Mouse (Mus musculus) ES-Bruce4 (cell line): Measurements from ENCODE around the gene Cmtm2b. TPM values are rescaled to one million over a fixed set of nuclear protein-coding genes. Genes with fewer than 3 reads are reported as not detected.
"Not testable (repeated sequence)": the region's sequence is repeated elsewhere in the genome, so short reads cannot be mapped to it uniquely, and the experiment has no call there.

Source experiments
- H3K27ac ChIP-seq: 2 replicates; pipeline ENCODE4 v1.5.1; 2012; ENCODE audit warnings: low read length, inconsistent platforms; ENCODE audit not compliant: insufficient read depth
- H3K27me3 ChIP-seq: 2 replicates; pipeline ENCODE4 v1.6.1; 2012; ENCODE audit warnings: mild to moderate bottlenecking, low read length, inconsistent platforms; ENCODE audit not compliant: control insufficient read depth, poor library complexity, insufficient read depth, severe bottlenecking
- H3K36me3 ChIP-seq: 2 replicates; pipeline ENCODE4 v1.6.1; 2012; ENCODE audit warnings: inconsistent platforms, mild to moderate bottlenecking, low read length, moderate library complexity; ENCODE audit not compliant: control insufficient read depth, poor library complexity, insufficient read depth, severe bottlenecking
- H3K4me1 ChIP-seq: one replicate; pipeline ENCODE4 v1.8.1; 2011; ENCODE audit warnings: low read length; ENCODE audit not compliant: control insufficient read depth, insufficient read depth
- H3K4me3 ChIP-seq: 2 replicates; pipeline ENCODE4 v1.5.1; 2011; ENCODE audit warnings: low read depth, mild to moderate bottlenecking, low read length
- H3K9ac ChIP-seq: 2 replicates; pipeline ENCODE4 v1.6.1; 2012; ENCODE audit warnings: low read depth, mild to moderate bottlenecking, inconsistent platforms; ENCODE audit not compliant: poor library complexity, severe bottlenecking
- H3K9me3 ChIP-seq: replicated peaks from 2 replicates; pipeline ENCODE4 v1.6.1; 2012; ENCODE audit warnings: mild to moderate bottlenecking, low read length, inconsistent platforms; ENCODE audit not compliant: control insufficient read depth, poor library complexity, insufficient read depth, severe bottlenecking
- CTCF ChIP-seq: IDR thresholded peaks from one replicate; pipeline ENCODE4 v1.8.1; 2011; ENCODE audit warnings: low read depth, low read length
- EP300 ChIP-seq: IDR thresholded peaks from 2 replicates; pipeline ENCODE4 v1.6.1; 2011; ENCODE audit warnings: low read depth, low read length; ENCODE audit not compliant: insufficient read depth
- POLR2A ChIP-seq: IDR thresholded peaks from one replicate; pipeline ENCODE4 v1.8.1; 2011; ENCODE audit warnings: low read length; ENCODE audit not compliant: insufficient read depth
- polyA plus RNA-seq: library from polyadenylated mRNA; stranded (reverse); fragments of >200 nt; gene quantifications from 2 replicates; pipeline ENCODE4 v1.2.4, GENCODE M21; 2011; ENCODE audit warnings: low read depth; ENCODE audit not compliant: missing spikeins, insufficient read depth, insufficient read length

Cmtm2b gene
- not detected in 2 replicates for polyA plus RNA-seq

GRCm38 (mm10) chr8:104321930-104322329 lies at the start of gene Cmtm2b:
Cmtm2b (plus strand) TSS chr8:104322230.
- not testable (repeated sequence) for H3K4me1 ChIP-seq, H3K4me3 ChIP-seq, H3K9me3 ChIP-seq, H3K27me3 ChIP-seq, H3K9ac ChIP-seq, H3K27ac ChIP-seq, H3K36me3 ChIP-seq

DNA sequence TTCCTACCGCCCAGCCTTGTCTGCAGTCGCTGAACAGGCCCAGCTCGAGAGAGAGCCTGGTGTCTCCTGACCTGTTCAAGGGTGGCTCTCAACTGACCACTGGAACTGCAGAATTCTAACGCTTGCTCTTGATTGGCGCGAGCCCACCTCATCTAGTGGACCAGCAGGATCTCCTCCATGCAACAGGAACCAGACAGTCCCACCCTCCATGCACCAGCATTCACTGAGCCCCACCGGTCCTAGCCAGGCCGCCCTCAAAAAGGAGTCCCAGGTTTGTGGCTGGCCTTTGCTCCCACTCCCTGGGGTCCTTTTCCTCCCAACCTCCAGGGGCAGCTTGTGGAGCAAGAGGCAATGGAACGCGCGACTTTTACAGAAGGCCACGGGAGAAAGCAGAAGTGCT lies 28.9 kb upstream of the Cmtm2b start, which contains the start of gene Cmtm2a:
Gene Cmtm2a (minus strand): TSS at position 101 of the 400 bp plus-strand sequence.
- not testable (repeated sequence) for H3K4me1 ChIP-seq, H3K27ac ChIP-seq, H3K4me3 ChIP-seq, H3K9ac ChIP-seq, H3K27me3 ChIP-seq, H3K36me3 ChIP-seq, H3K9me3 ChIP-seq

- no peak overlapping the region for H3K9ac ChIP-seq
- H3K27me3 ChIP-seq, result no peaks in the 10 kb centered on the region
- H3K36me3 ChIP-seq, result no peaks in the 10 kb centered on the region
- TF ChIP-seq EP300, result no peak
- no peak for TF ChIP-seq CTCF
- TF ChIP-seq POLR2A, result no peak
- no peak overlapping the region for H3K4me3 ChIP-seq
- H3K4me1 ChIP-seq, result no peaks in the 10 kb centered on the region
- peaks cover 13% of the 10 kb centered on the region for H3K9me3 ChIP-seq
- H3K27ac ChIP-seq, result no peak overlapping the region
Observed at GRCm38 (mm10) chr8:104294396-104294795, 27.6 kb upstream of the Cmtm2b start.

- H3K36me3 ChIP-seq, H3K4me1 ChIP-seq, H3K4me3 ChIP-seq, H3K27ac ChIP-seq, H3K9ac ChIP-seq, H3K27me3 ChIP-seq: not testable (repeated sequence)
- H3K9me3 ChIP-seq, result peaks cover 24% of the 10 kb centered on the region
Observed at GRCm38 (mm10) chr8:104301577-104301976, 20.5 kb upstream of the Cmtm2b start.

DNA sequence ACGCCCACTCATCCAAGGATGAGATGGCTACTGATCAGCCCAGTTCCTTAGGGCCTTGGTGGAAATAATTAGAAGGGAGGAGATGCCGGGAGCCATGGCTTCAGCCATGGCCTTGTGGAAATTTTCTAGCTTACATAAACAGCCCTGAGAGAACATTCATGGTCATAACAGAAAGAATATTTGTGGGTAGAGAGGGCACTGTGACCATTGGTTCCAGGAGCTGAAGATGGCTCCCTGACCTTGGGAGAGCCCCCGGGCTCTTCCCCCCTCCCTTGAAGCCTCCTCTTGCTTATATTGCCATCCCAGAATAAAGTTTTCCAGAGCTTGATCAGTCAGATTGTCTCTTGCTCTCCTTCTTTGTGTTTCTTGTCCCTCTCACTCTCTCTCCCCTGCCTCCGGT lies 19.5 kb upstream of the Cmtm2b start:
- not testable (repeated sequence) for H3K4me1 ChIP-seq, H3K36me3 ChIP-seq, H3K27ac ChIP-seq, H3K27me3 ChIP-seq, H3K9ac ChIP-seq, H3K4me3 ChIP-seq
- peaks cover 24% of the 10 kb centered on the region for H3K9me3 ChIP-seq

GRCm38 (mm10) chr8:104304962-104305361 lies 17.1 kb upstream of the Cmtm2b start:
- H3K36me3 ChIP-seq, result no peaks in the 10 kb centered on the region
- H3K4me1 ChIP-seq, result no peaks in the 10 kb centered on the region
- no peaks in the 10 kb centered on the region for H3K27me3 ChIP-seq
- H3K27ac ChIP-seq, result no peak overlapping the region
- no peak for TF ChIP-seq POLR2A
- TF ChIP-seq CTCF, result no peak
- no peak for TF ChIP-seq EP300
- H3K9me3 ChIP-seq, result peaks cover 15% of the 10 kb centered on the region
- no peak overlapping the region for H3K9ac ChIP-seq
- H3K4me3 ChIP-seq, result no peak overlapping the region

GRCm38 (mm10) chr8:104308341-104308740 lies 13.7 kb upstream of the Cmtm2b start:
- H3K9me3 ChIP-seq, H3K4me3 ChIP-seq, H3K27me3 ChIP-seq, H3K27ac ChIP-seq, H3K4me1 ChIP-seq, H3K9ac ChIP-seq, H3K36me3 ChIP-seq: not testable (repeated sequence)

DNA sequence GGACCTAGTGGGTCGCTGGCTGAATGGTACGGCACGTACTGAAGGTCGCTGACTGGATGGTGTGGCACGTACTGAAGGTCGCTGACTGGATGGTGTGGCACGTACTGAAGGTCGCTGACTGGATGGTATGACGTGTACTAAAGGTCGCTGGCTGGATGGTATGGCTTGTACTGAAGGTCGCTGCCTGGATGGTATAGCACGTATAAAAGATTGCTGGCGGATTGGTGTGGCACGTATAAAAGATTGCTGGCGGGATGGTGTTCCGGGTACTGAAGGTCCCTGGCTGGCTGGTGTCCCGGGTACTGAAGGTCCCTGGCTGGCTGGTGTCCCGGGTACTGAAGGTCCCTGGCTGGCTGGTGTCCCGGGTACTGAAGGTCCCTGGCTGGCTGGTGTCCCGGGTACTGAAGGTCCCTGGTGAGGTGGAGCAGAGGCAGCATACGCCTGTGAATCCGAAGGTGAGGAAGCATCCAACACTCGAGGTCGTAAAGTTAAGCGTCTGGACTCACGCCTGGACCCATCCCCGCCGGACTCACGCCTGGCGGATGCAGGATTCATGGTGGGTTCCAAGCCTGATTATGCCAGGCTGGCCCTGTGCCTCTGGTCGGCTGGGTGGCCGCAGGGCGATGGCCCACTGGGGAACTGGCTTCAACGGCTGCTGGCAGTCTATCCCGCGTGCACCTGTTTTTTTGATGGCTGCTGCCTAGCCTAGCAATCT lies 12.4 kb upstream of the Cmtm2b start, which contains the start of the genes Gm45711 and Cmtm1:
Gene Gm45711 (minus strand): TSS at position 641 of the 715 bp plus-strand sequence.
Gene Cmtm1 (minus strand): TSS at position 705 of the 715 bp plus-strand sequence.
- not testable (repeated sequence) for H3K27me3 ChIP-seq, H3K27ac ChIP-seq, H3K36me3 ChIP-seq, H3K4me1 ChIP-seq, H3K9ac ChIP-seq, H3K4me3 ChIP-seq
- peaks cover 10% of the 10 kb centered on the region for H3K9me3 ChIP-seq

DNA sequence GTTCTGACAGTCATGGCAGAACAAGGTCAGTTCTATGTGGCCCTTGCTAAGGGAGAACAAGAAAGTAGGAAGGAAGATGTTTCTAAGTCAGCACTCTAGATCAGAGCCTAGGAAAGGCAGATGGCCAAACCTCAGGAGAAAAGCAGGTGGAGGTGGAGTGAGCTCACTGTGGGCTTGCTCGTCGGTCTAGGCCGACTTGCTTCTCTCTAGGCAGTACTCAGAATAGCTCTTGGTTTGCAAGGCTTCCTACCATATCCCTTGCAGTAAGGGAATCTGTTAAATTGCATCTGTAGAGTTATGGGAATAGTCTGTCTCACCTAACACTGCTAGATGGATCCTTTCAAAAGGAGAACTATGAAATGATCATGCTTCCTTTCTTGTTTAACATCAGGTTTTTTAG lies 10.0 kb upstream of the Cmtm2b start:
- not testable (repeated sequence) for H3K36me3 ChIP-seq, H3K4me3 ChIP-seq, H3K27me3 ChIP-seq, H3K27ac ChIP-seq, H3K9ac ChIP-seq, H3K4me1 ChIP-seq
- H3K9me3 ChIP-seq, result peaks cover 10% of the 10 kb centered on the region
